Comparison of ENCODE assay signal across 37 mouse cellular contexts in genomic region chr5:143264689-143265088, GRCm38 (mm10). TPM values are rescaled to one million over a fixed set of nuclear protein-coding genes. Genes with fewer than 3 reads are reported as not detected.
DNase-seq lines count a peak whose midpoint lies in the region; ATAC-seq and TF ChIP-seq lines count a peak whose summit lies in the region.
"Had no signal": no experiment of that assay in that cellular context is flagged by ENCODE, and none has a peak within 500 bp of the region (broad histone marks: within the 10 kb centered on the region; RNA-seq: fewer than 3 reads in every experiment).

No protein-coding gene starts in this region.

- no peak overlapping the region for H3K9ac ChIP-seq in hindbrain, embryonic 12.5 days
- H3K9ac ChIP-seq: hindbrain, embryonic 15.5 days; limb, embryonic 13.5 days; liver, embryonic 12.5 days; neural tube, embryonic 13.5 days; stomach, embryonic 15.5 days had no signal

- peak overlapping the region; percentile 33; the same call in 1 of the 2 replicates for H3K27ac ChIP-seq in layer of hippocampus, adult 2 months
- H3K27ac ChIP-seq in hindbrain, embryonic 12.5 days: no peak overlapping the region
- H3K27ac ChIP-seq: embryonic facial prominence, embryonic 10.5 days; gastrocnemius, adult 2 months; heart, embryonic 10.5 days; hindbrain, embryonic 15.5 days; limb, embryonic 13.5 days; liver, embryonic 12.5 days; midbrain, embryonic 10.5 days; neural tube, embryonic 13.5 days; stomach, embryonic 15.5 days had no signal

- 94% methylated on average over 10 of the region's 10 CpGs for WGBS in hindbrain, embryonic 12.5 days

- TF ChIP-seq CTCF in layer of hippocampus, adult 2 months (conservative IDR thresholded peaks at IDR 0.05): no peak

- no peak for ATAC-seq in hindbrain, embryonic 12.5 days (ENCODE audit: low FRiP score)
- ATAC-seq: forebrain, embryonic 16.5 days; liver, embryonic 12.5 days; midbrain, embryonic 16.5 days had no signal

- H3K4me1 ChIP-seq in hindbrain, embryonic 12.5 days: peaks cover 16% of the 10 kb centered on the region

- H3K36me3 ChIP-seq in hindbrain, embryonic 12.5 days: peaks cover 52% of the 10 kb centered on the region

- no peaks in the 10 kb centered on the region for H3K27me3 ChIP-seq in hindbrain, embryonic 12.5 days
- H3K27me3 ChIP-seq: CH12.LX; hindbrain, embryonic 15.5 days; limb, embryonic 13.5 days; neural tube, embryonic 13.5 days; stomach, embryonic 15.5 days had no signal

- no peak overlapping the region for H3K4me2 ChIP-seq in hindbrain, embryonic 12.5 days (replicated peaks)
- H3K4me2 ChIP-seq: hindbrain, embryonic 15.5 days; limb, embryonic 13.5 days; liver, embryonic 12.5 days; neural tube, embryonic 13.5 days; stomach, embryonic 15.5 days had no signal

- no peaks in the 10 kb centered on the region for H3K9me3 ChIP-seq in hindbrain, embryonic 12.5 days (replicated peaks)
- H3K9me3 ChIP-seq: embryonic facial prominence, embryonic 10.5 days; G1E; heart, embryonic 10.5 days; hindbrain, embryonic 15.5 days; limb, embryonic 13.5 days; liver, embryonic 12.5 days; midbrain, embryonic 10.5 days; neural tube, embryonic 13.5 days; stomach, embryonic 15.5 days had no signal

- no peak overlapping the region for H3K4me3 ChIP-seq in layer of hippocampus, adult 2 months
- no peak overlapping the region for H3K4me3 ChIP-seq in hindbrain, embryonic 12.5 days
- H3K4me3 ChIP-seq: embryonic facial prominence, embryonic 10.5 days; gastrocnemius, adult 2 months; heart, embryonic 10.5 days; hindbrain, embryonic 15.5 days; limb, embryonic 13.5 days; liver, embryonic 12.5 days; midbrain, embryonic 10.5 days; myocyte; neural tube, embryonic 13.5 days; stomach, embryonic 15.5 days had no signal

- DNase-seq in adrenal gland, adult 2 months: peak; percentile 54
- no peak for DNase-seq in adrenal gland, postnatal 4 days (ENCODE audit: low spot score in 2 of 2)
- no peak for DNase-seq in layer of hippocampus, adult 2 months (ENCODE audit: low spot score in 2 of 2)
- no peak for DNase-seq in layer of hippocampus, postnatal 25 days (ENCODE audit: extremely low spot score in 1 of 2, low spot score in 1 of 2)
- peak; percentile 55 for DNase-seq in 3T3-L1 (ENCODE audit: low read depth, low spot score)
- DNase-seq in adrenal gland, postnatal 25 days: peak; percentile 28
- DNase-seq in frontal cortex, postnatal 36 days (ENCODE audit: low spot score in 2 of 2): no peak
- DNase-seq: cerebellum, adult 8-10 months; gastrocnemius, adult 2 months; heart, postnatal 4 days; kidney, adult 2 months; kidney, postnatal 14 days; lung, adult 18-20 months; lung, postnatal 10 days had no signal

RNA-seq across cellular contexts. Expression of gene Zfp316, which starts 5.1 kb away (rescaled TPM):
- total RNA-seq in adrenal gland, adult 2 months (2021): 1 to 10 TPM; 4.6 to 9.8 TPM
- 21.0 and 25.5 TPM in 2 replicates for polyA plus RNA-seq in adrenal gland, adult 2 months (2012; rRNA removed)
- total RNA-seq in adrenal gland, postnatal 4 days (2021): 10 to 100 TPM; 12.3 to 14.1 TPM
- 10 to 100 TPM; 24.0 to 24.3 TPM for total RNA-seq in layer of hippocampus, adult 2 months (2021)
- 10 to 100 TPM; 22.0 to 22.5 TPM for total RNA-seq in layer of hippocampus, postnatal 25 days (2021)
- 7.4 and 11.6 TPM in 2 replicates for total RNA-seq in adrenal gland, postnatal 25 days (2021)
- 16.9 and 18.6 TPM in 2 replicates for polyA plus RNA-seq in hindbrain, embryonic 12.5 days (2016; fragmentation: Nextera tagmentation; extraction: Ambion mirVana)

RNA-seq across cellular contexts. Expression of gene Zfp853, which starts 28.7 kb away (rescaled TPM):
- total RNA-seq in adrenal gland, adult 2 months (2021): under 1 TPM; 0.17 to 0.31 TPM
- polyA plus RNA-seq in adrenal gland, adult 2 months (2012; rRNA removed): 1.1 and 1.6 TPM in 2 replicates
- total RNA-seq in adrenal gland, postnatal 4 days (2021): 1 to 10 TPM; 1.1 to 1.5 TPM
- total RNA-seq in layer of hippocampus, adult 2 months (2021): 1 to 10 TPM; 3.5 to 4.8 TPM
- 1 to 10 TPM; 5.5 to 6.6 TPM for total RNA-seq in layer of hippocampus, postnatal 25 days (2021)
- total RNA-seq in adrenal gland, postnatal 25 days (2021): 0.24 and 0.29 TPM in 2 replicates
- polyA plus RNA-seq in hindbrain, embryonic 12.5 days (2016; fragmentation: Nextera tagmentation; extraction: Ambion mirVana): not detected in 2 replicates
- total RNA-seq: CH12.LX had no signal
- polyA plus RNA-seq: embryonic facial prominence, embryonic 10.5 days; heart, embryonic 10.5 days; heart, embryonic 16.5 days; intestine, embryonic 14.5 days; liver, embryonic 12.5 days; midbrain, embryonic 10.5 days had no signal

RNA-seq across cellular contexts. Expression of gene Zfp12, which starts 29.7 kb away (rescaled TPM):
- 10 to 100 TPM; 19.5 to 21.4 TPM for total RNA-seq in adrenal gland, adult 2 months (2021)
- 9.1 and 10.1 TPM in 2 replicates for polyA plus RNA-seq in adrenal gland, adult 2 months (2012; rRNA removed)
- 10 to 100 TPM; 24.8 to 29.1 TPM for total RNA-seq in adrenal gland, postnatal 4 days (2021)
- total RNA-seq in layer of hippocampus, adult 2 months (2021): 10 to 100 TPM; 33.8 to 36.1 TPM
- 10 to 100 TPM; 28.4 to 31.2 TPM for total RNA-seq in layer of hippocampus, postnatal 25 days (2021)
- 22.3 and 22.9 TPM in 2 replicates for total RNA-seq in adrenal gland, postnatal 25 days (2021)
- polyA plus RNA-seq in hindbrain, embryonic 12.5 days (2016; fragmentation: Nextera tagmentation; extraction: Ambion mirVana): 25.7 and 28.3 TPM in 2 replicates

RNA-seq across cellular contexts. Expression of gene Spdye4a, which starts 38.0 kb away (rescaled TPM):
- not detected for total RNA-seq in adrenal gland, adult 2 months (2021)
- polyA plus RNA-seq in adrenal gland, adult 2 months (2012; rRNA removed): not detected in 2 replicates
- not detected for total RNA-seq in adrenal gland, postnatal 4 days (2021)
- total RNA-seq in layer of hippocampus, adult 2 months (2021): not detected
- not detected for total RNA-seq in layer of hippocampus, postnatal 25 days (2021)
- total RNA-seq in adrenal gland, postnatal 25 days (2021): not detected in 2 replicates
- not detected in 2 replicates for polyA plus RNA-seq in hindbrain, embryonic 12.5 days (2016; fragmentation: Nextera tagmentation; extraction: Ambion mirVana)
- total RNA-seq: CH12.LX; G1E; gastrocnemius, adult 2 months; gastrocnemius, postnatal 4 days; heart, postnatal 4 days; layer of hippocampus, adult 18-20 months; left cerebral cortex, adult 18-20 months; left cerebral cortex, postnatal 25 days had no signal
- polyA plus RNA-seq: cortical plate, adult 2 months; embryonic facial prominence, embryonic 10.5 days; forebrain, embryonic 16.5 days; G1E; heart, embryonic 10.5 days; heart, embryonic 16.5 days; hindbrain, embryonic 15.5 days; intestine, embryonic 14.5 days; limb, embryonic 13.5 days; liver, embryonic 12.5 days; midbrain, embryonic 10.5 days; midbrain, embryonic 16.5 days; myocyte; neural tube, embryonic 13.5 days; stomach, embryonic 15.5 days; thymus, postnatal 0 days; urinary bladder, adult 2 months had no signal

RNA-seq across cellular contexts. Expression of gene E130309D02Rik, which starts 50.5 kb away (rescaled TPM):
- total RNA-seq in adrenal gland, adult 2 months (2021): 10 to 100 TPM; 25.6 to 36.4 TPM
- 46.5 and 54.9 TPM in 2 replicates for polyA plus RNA-seq in adrenal gland, adult 2 months (2012; rRNA removed)
- 10 to 100 TPM; 29.5 to 30.9 TPM for total RNA-seq in adrenal gland, postnatal 4 days (2021)
- total RNA-seq in layer of hippocampus, adult 2 months (2021): 10 to 100 TPM; 24.8 to 25.0 TPM
- 10 to 100 TPM; 23.4 to 25.2 TPM for total RNA-seq in layer of hippocampus, postnatal 25 days (2021)
- 36.5 and 39.8 TPM in 2 replicates for total RNA-seq in adrenal gland, postnatal 25 days (2021)
- polyA plus RNA-seq in hindbrain, embryonic 12.5 days (2016; fragmentation: Nextera tagmentation; extraction: Ambion mirVana): 48.0 and 55.2 TPM in 2 replicates

Comparison
In these comparisons a context has a peak if more than half of its experiments do, and no peak if none do; other contexts are left out.
1. DNase-seq: peak in adrenal gland, adult 2 months (single experiment), 3T3-L1 (single experiment) and adrenal gland, postnatal 25 days (single experiment); none in adrenal gland, postnatal 4 days (0 of 2), layer of hippocampus, adult 2 months (0 of 2), layer of hippocampus, postnatal 25 days (0 of 2) and frontal cortex, postnatal 36 days (0 of 2).